Mouse (Mus musculus) liver, embryonic 12.5 days (tissue): ENCODE data around the gene Grm8. TPM values are rescaled to one million over a fixed set of nuclear protein-coding genes. Genes with fewer than 3 reads are reported as not detected.

ENCODE experiments used
- ATAC-seq: fragments of 200-750 bp; cut with Nextera tagmentation; 2 replicates; pipeline ENCODE4 v1.8.0; 2017; ENCODE audit warnings: moderate number of reproducible peaks, mild to moderate bottlenecking, moderate library complexity
- H3K27ac ChIP-seq: fragments of 300-500 bp; sonication (generic); 2 replicates; pipeline ENCODE4 v1.5.1; 2016; ENCODE audit warnings: mild to moderate bottlenecking
- H3K27me3 ChIP-seq: fragments of 300-500 bp; sonication (generic); replicated peaks from 2 replicates; pipeline ENCODE4 v1.6.1; 2016; ENCODE audit warnings: mild to moderate bottlenecking, moderate library complexity
- H3K36me3 ChIP-seq: fragments of 300-500 bp; sonication (generic); 2 replicates; pipeline ENCODE4 v1.6.1; 2016; ENCODE audit warnings: mild to moderate bottlenecking, moderate library complexity
- H3K4me1 ChIP-seq: fragments of 300-500 bp; sonication (generic); 2 replicates; pipeline ENCODE4 v1.6.1; 2016
- H3K4me2 ChIP-seq: fragments of 300-500 bp; sonication (generic); 2 replicates; pipeline ENCODE4 v1.6.1; 2016; ENCODE audit warnings: mild to moderate bottlenecking, moderate library complexity
- H3K4me3 ChIP-seq: fragments of 300-500 bp; sonication (generic); 2 replicates; pipeline ENCODE4 v1.5.1; 2016; ENCODE audit warnings: mild to moderate bottlenecking, moderate library complexity
- H3K9ac ChIP-seq: fragments of 300-500 bp; sonication (generic); 2 replicates; pipeline ENCODE4 v1.6.1; 2016; ENCODE audit warnings: mild to moderate bottlenecking, moderate library complexity
- H3K9me3 ChIP-seq: fragments of 300-500 bp; sonication (generic); replicated peaks from 2 replicates; pipeline ENCODE4 v1.6.1; 2016; ENCODE audit warnings: mild to moderate bottlenecking, moderate library complexity
- WGBS: fragments of 180-500 bp; shearing (Covaris S2); methylation state at CpG from one replicate; pipeline ENCODE4 v1.1.7; 2016; ENCODE audit not compliant: insufficient replicate concordance; 5-methylcytosine and 5-hydroxymethylcytosine counted together
- polyA plus RNA-seq: library from polyadenylated mRNA; unstranded; fragments of >200 nt; fragmentation: Nextera tagmentation; extraction: Ambion mirVana; gene quantifications from 2 replicates; pipeline ENCODE4 v1.2.1, GENCODE M21; 2016

Grm8 gene
- polyA plus RNA-seq, 1 experiment from 2014 or later = 0.11 TPM

DNA sequence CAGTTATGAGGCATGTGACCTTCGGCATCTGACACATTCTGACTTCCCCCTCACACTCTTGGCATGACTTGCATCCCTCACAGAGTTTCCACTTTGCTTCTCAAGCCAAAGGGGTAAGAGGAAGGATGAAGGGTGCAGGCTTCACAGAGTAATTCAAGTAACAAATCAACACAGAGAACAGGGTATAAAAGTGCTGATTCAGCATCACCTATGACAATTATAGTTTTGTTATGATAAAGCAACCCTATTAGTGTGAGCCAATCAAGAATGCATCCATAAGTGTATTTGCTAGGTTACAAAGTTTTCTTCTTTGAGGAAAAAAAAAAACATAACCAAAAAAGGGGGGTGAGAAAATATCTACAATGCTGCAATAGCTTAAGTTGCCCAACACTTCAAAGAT is 117.3 kb downstream of the Grm8 start:
- H3K36me3 ChIP-seq = no peaks in the 10 kb centered on the region

GRCm38 (mm10) chr6:28007001-28007400 is 128.0 kb downstream of the Grm8 start:
- Histone ChIP-seq H3K4me3 (no peak overlapping the region), H3K4me2 (no peak overlapping the region), H3K9me3 (no peaks in the 10 kb centered on the region), H3K4me1 (no peaks in the 10 kb centered on the region), H3K27me3 (no peaks in the 10 kb centered on the region), H3K9ac (no peak overlapping the region), H3K36me3 (no peaks in the 10 kb centered on the region), H3K27ac (no peak overlapping the region)
- no peak for ATAC-seq
- WGBS = 64% methylated on average over 3 of the region's 3 CpGs

More for the DNA sequence above, 117.3 kb downstream of the Grm8 start:
- 60% methylated on average over 1 of the region's 1 CpGs for WGBS
- Histone ChIP-seq H3K9me3 (no peaks in the 10 kb centered on the region), H3K9ac (no peak overlapping the region), H3K4me3 (no peak overlapping the region), H3K27me3 (no peaks in the 10 kb centered on the region), H3K4me1 (no peaks in the 10 kb centered on the region), H3K4me2 (no peak overlapping the region), H3K27ac (no peak overlapping the region)
- ATAC-seq = no peak

- no peaks in the 10 kb centered on the region for H3K4me1 ChIP-seq
Measured at GRCm38 (mm10) chr6:27997250-27997649, 137.7 kb downstream of the Grm8 start.

GRCm38 (mm10) chr6:27991241-27991640 is 143.7 kb downstream of the Grm8 start:
- no peak overlapping the region for H3K9ac ChIP-seq
- no peak for ATAC-seq
- H3K36me3 ChIP-seq = no peaks in the 10 kb centered on the region
- H3K4me3 ChIP-seq = no peak overlapping the region
- no peak overlapping the region for H3K4me2 ChIP-seq
- H3K9me3 ChIP-seq = no peaks in the 10 kb centered on the region
- 66% methylated on average over 4 of the region's 4 CpGs for WGBS
- no peaks in the 10 kb centered on the region for H3K27me3 ChIP-seq
- H3K4me1 ChIP-seq = no peaks in the 10 kb centered on the region
- H3K27ac ChIP-seq = no peak overlapping the region

More at GRCm38 (mm10) chr6:27997250-27997649, 137.7 kb downstream of the Grm8 start:
- H3K27me3 ChIP-seq = no peaks in the 10 kb centered on the region
- peak; percentile 55; the same call in 1 of the 2 replicates for ATAC-seq
- H3K4me3 ChIP-seq = no peak overlapping the region
- 72% methylated on average over 2 of the region's 2 CpGs for WGBS
- no peak overlapping the region for H3K4me2 ChIP-seq
- H3K27ac ChIP-seq = no peak overlapping the region
- H3K36me3 ChIP-seq = no peaks in the 10 kb centered on the region
- no peak overlapping the region for H3K9ac ChIP-seq
- H3K9me3 ChIP-seq = no peaks in the 10 kb centered on the region

GRCm38 (mm10) chr6:27982598-27982997 is 152.4 kb downstream of the Grm8 start:
- Histone ChIP-seq H3K36me3 (no peaks in the 10 kb centered on the region), H3K9ac (no peak overlapping the region), H3K4me1 (no peaks in the 10 kb centered on the region), H3K4me3 (no peak overlapping the region), H3K4me2 (no peak overlapping the region), H3K9me3 (no peaks in the 10 kb centered on the region), H3K27ac (no peak overlapping the region), H3K27me3 (no peaks in the 10 kb centered on the region)
- WGBS = 58% methylated on average over 3 of the region's 3 CpGs
- no peak for ATAC-seq

GRCm38 (mm10) chr6:27982021-27982420 is 153.0 kb downstream of the Grm8 start:
- Histone ChIP-seq H3K9ac (no peak overlapping the region), H3K9me3 (no peaks in the 10 kb centered on the region), H3K4me1 (no peaks in the 10 kb centered on the region), H3K27ac (no peak overlapping the region), H3K4me2 (no peak overlapping the region), H3K36me3 (no peaks in the 10 kb centered on the region), H3K27me3 (no peaks in the 10 kb centered on the region), H3K4me3 (no peak overlapping the region)
- 18% methylated on average over 1 of the region's 1 CpGs for WGBS
- ATAC-seq = no peak

GRCm38 (mm10) chr6:27977361-27977760 is 157.6 kb downstream of the Grm8 start:
- no peaks in the 10 kb centered on the region for H3K36me3 ChIP-seq
- no peak overlapping the region for H3K4me3 ChIP-seq
- no peak overlapping the region for H3K27ac ChIP-seq
- H3K4me2 ChIP-seq = no peak overlapping the region
- no peaks in the 10 kb centered on the region for H3K9me3 ChIP-seq
- no peaks in the 10 kb centered on the region for H3K27me3 ChIP-seq
- no peak for ATAC-seq
- WGBS = 75% methylated on average over 5 of the region's 5 CpGs
- H3K9ac ChIP-seq = no peak overlapping the region
- no peaks in the 10 kb centered on the region for H3K4me1 ChIP-seq

DNA sequence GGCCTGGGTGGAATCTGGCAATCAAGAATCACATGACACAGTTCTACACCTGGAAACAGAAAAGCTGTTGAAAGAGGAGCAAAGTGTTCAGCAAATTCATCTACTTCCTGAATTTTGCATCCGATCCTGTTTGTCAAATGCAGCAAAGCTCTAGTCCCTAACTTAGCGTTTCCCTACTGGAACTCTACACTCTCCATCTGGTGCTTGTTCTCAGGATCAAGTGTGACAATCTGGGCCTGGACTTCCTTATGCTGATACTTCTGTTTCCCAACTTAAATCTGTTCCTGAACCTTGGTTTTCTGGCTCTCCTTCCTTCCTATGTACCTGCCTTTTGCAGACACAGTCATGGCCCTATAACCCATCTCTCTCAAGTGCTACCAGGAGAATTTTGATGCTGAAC is 166.1 kb downstream of the Grm8 start:
- 60% methylated on average over 2 of the region's 2 CpGs for WGBS
- Histone ChIP-seq H3K9me3 (no peaks in the 10 kb centered on the region), H3K4me3 (no peak overlapping the region), H3K4me1 (no peaks in the 10 kb centered on the region), H3K27me3 (no peaks in the 10 kb centered on the region), H3K9ac (no peak overlapping the region), H3K27ac (no peak overlapping the region), H3K36me3 (no peaks in the 10 kb centered on the region), H3K4me2 (no peak overlapping the region)
- no peak for ATAC-seq

- H3K4me3 ChIP-seq = no peak overlapping the region
- no peaks in the 10 kb centered on the region for H3K27me3 ChIP-seq
- no peaks in the 10 kb centered on the region for H3K4me1 ChIP-seq
- H3K9me3 ChIP-seq = no peaks in the 10 kb centered on the region
- H3K9ac ChIP-seq = no peak overlapping the region
- no peak overlapping the region for H3K4me2 ChIP-seq
- no peak overlapping the region for H3K27ac ChIP-seq
- H3K36me3 ChIP-seq = no peaks in the 10 kb centered on the region
- no peak for ATAC-seq
- 57% methylated on average over 3 of the region's 3 CpGs for WGBS
Measured at GRCm38 (mm10) chr6:27967037-27967436, 167.9 kb downstream of the Grm8 start.

DNA sequence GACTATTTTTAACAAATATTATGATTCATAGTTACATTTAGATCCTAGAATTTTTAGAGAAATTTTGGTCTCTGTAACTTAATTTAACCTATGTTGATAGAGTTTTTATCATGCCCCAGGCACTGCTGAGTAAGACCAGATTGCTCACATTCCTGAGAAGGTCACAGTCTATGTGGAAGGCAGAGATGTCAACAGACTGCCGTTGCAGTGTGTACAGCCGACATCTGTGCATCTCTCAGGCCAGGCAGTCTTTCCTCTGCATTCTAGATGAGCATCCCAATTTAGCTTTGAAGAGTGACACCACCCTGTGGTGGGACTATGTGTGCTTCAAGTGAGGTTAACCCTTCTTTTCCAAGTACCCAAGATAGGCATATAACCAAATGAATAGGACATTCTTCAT is 169.7 kb downstream of the Grm8 start:
- no peaks in the 10 kb centered on the region for H3K9me3 ChIP-seq
- no peak for ATAC-seq
- no peak overlapping the region for H3K4me2 ChIP-seq
- no peak overlapping the region for H3K9ac ChIP-seq
- H3K4me3 ChIP-seq = no peak overlapping the region
- H3K36me3 ChIP-seq = no peaks in the 10 kb centered on the region
- whole genome bisulfite sequencing = 65% methylated on average over 2 of the region's 2 CpGs
- H3K27me3 ChIP-seq = no peaks in the 10 kb centered on the region
- no peak overlapping the region for H3K27ac ChIP-seq
- no peaks in the 10 kb centered on the region for H3K4me1 ChIP-seq

DNA sequence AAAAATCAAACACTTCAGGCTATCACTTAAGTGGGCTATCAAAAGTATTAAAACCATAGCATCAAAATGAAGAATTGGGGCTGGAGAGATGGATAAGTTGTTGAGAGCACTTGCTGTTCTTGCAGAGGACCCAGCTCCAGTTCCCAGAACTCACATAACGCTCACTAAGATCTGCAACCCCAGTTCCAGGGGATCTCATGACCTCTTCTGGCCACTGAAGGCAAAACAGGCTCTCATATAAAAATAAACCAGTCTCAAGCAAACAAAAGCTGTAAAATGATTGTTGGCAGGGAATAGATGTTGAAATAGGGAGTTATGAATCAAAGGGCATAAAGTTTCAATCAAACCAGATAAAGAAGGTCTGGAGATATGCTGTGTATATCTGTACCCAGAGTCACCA is 171.1 kb downstream of the Grm8 start:
- no peaks in the 10 kb centered on the region for H3K36me3 ChIP-seq
- no peaks in the 10 kb centered on the region for H3K9me3 ChIP-seq
- H3K27me3 ChIP-seq = no peaks in the 10 kb centered on the region
- H3K4me2 ChIP-seq = no peak overlapping the region
- 55% methylated on average over 1 of the region's 1 CpGs for WGBS
- H3K4me3 ChIP-seq = no peak overlapping the region
- no peak for ATAC-seq
- H3K9ac ChIP-seq = no peak overlapping the region
- H3K27ac ChIP-seq = no peak overlapping the region
- H3K4me1 ChIP-seq = no peaks in the 10 kb centered on the region

GRCm38 (mm10) chr6:27956278-27956857 is 178.6 kb downstream of the Grm8 start:
- ATAC-seq = no peak
- Histone ChIP-seq H3K36me3 (no peaks in the 10 kb centered on the region), H3K27me3 (no peaks in the 10 kb centered on the region)

GRCm38 (mm10) chr6:27951433-27951832 is 183.5 kb downstream of the Grm8 start:
- Histone ChIP-seq H3K9me3 (no peaks in the 10 kb centered on the region), H3K36me3 (no peaks in the 10 kb centered on the region), H3K4me3 (no peak overlapping the region), H3K4me1 (no peaks in the 10 kb centered on the region), H3K27me3 (no peaks in the 10 kb centered on the region), H3K4me2 (no peak overlapping the region), H3K27ac (no peak overlapping the region), H3K9ac (no peak overlapping the region)
- no peak for ATAC-seq
- 61% methylated on average over 5 of the region's 5 CpGs for WGBS

More at GRCm38 (mm10) chr6:27956278-27956857, 178.6 kb downstream of the Grm8 start:
- Histone ChIP-seq H3K4me3 (no peak overlapping the region), H3K9me3 (no peaks in the 10 kb centered on the region), H3K4me1 (no peaks in the 10 kb centered on the region), H3K4me2 (no peak overlapping the region), H3K27ac (no peak overlapping the region), H3K9ac (no peak overlapping the region)
- WGBS = 56% methylated on average over 6 of the region's 6 CpGs
